Mouse (Mus musculus) spleen, adult 2 months (tissue): ENCODE measurements at regions not wholly inside any gene's neighbourhood (a gene's known extent, or its start where the extent isn't known, plus 50 kb on each side); places are given as distances from the start of the nearest gene placed in this dataset.

Source experiments
- CTCF ChIP-seq: fragments of 200-500 bp; IDR thresholded peaks from 2 replicates; pipeline ENCODE4 v1.5.1; 2011; ENCODE audit warnings: mild to moderate bottlenecking, inconsistent platforms; ENCODE audit not compliant: insufficient read depth, insufficient read length, insufficient replicate concordance; ENCODE audit errors: extremely low read depth
- POLR2A ChIP-seq: fragments of 200-500 bp; IDR thresholded peaks from 2 replicates; pipeline ENCODE4 v1.6.1; 2011; ENCODE audit warnings: low read depth, low read length, inconsistent platforms

DNA sequence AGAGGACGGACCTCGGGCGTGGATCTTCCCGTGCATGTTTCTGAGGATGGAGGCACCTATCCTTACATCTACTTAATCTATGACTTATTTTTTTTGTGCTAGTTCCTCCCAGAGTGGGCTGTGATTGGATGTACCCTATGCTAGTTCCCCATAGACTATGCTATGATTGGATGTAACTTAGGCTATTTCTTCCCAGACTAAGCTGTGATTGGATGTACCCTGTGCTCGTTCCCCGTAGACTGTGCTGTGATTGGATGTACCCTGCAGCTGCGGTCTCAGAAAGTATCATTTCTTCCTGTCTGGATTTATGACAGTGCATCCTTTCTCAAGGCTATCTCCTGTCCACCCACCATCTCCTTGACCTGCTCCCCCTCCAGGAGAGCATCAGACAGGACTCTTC lies 410.2 kb downstream of the Ptpru start:
- no peak for TF ChIP-seq POLR2A
- TF ChIP-seq CTCF, result no peak
